Mouse (Mus musculus) forebrain, embryonic 15.5 days (tissue): ENCODE data around the gene Map1b. TPM values are rescaled to one million over a fixed set of nuclear protein-coding genes. Genes with fewer than 3 reads are reported as not detected.

Experiments used
- ATAC-seq: fragments of 200-750 bp; cut with Nextera tagmentation; replicated peaks from 2 replicates; pipeline ENCODE4 v1.8.0; 2017; ENCODE audit warnings: mild to moderate bottlenecking, moderate TSS enrichment, moderate library complexity
- H3K27ac ChIP-seq: fragments of 300-500 bp; sonication (generic); replicated peaks from 2 replicates; pipeline ENCODE4 v1.5.1; 2015; ENCODE audit warnings: mild to moderate bottlenecking, inconsistent platforms
- H3K27me3 ChIP-seq: fragments of 300-500 bp; sonication (generic); 2 replicates; pipeline ENCODE4 v1.6.1; 2015; ENCODE audit warnings: inconsistent platforms
- H3K36me3 ChIP-seq: fragments of 300-500 bp; sonication (generic); 2 replicates; pipeline ENCODE4 v1.6.1; 2015; ENCODE audit warnings: mild to moderate bottlenecking, inconsistent platforms
- H3K4me1 ChIP-seq: fragments of 300-500 bp; sonication (generic); 2 replicates; pipeline ENCODE4 v1.6.1; 2015; ENCODE audit warnings: inconsistent platforms
- H3K4me2 ChIP-seq: fragments of 300-500 bp; sonication (generic); replicated peaks from 2 replicates; pipeline ENCODE4 v1.6.1; 2015; ENCODE audit warnings: mild to moderate bottlenecking, inconsistent platforms
- H3K4me3 ChIP-seq: fragments of 300-500 bp; sonication (generic); 2 replicates; pipeline ENCODE4 v1.5.1; 2015; ENCODE audit warnings: mild to moderate bottlenecking, inconsistent platforms
- H3K9ac ChIP-seq: fragments of 300-500 bp; sonication (generic); replicated peaks from 2 replicates; pipeline ENCODE4 v1.6.1; 2015; ENCODE audit warnings: mild to moderate bottlenecking, inconsistent platforms
- H3K9me3 ChIP-seq: fragments of 300-500 bp; sonication (generic); 2 replicates; pipeline ENCODE4 v1.6.1; 2016; ENCODE audit warnings: inconsistent platforms
- whole genome bisulfite sequencing: fragments of 180-500 bp; shearing (Covaris S2); methylation state at CpG from one replicate; pipeline ENCODE4 v1.1.7; 2015; ENCODE audit warnings: mixed read lengths; 5-methylcytosine and 5-hydroxymethylcytosine counted together
- polyA plus RNA-seq: library from polyadenylated mRNA; unstranded; fragments of >200 nt; fragmentation: Nextera tagmentation; extraction: Ambion mirVana; gene quantifications from 2 replicates; pipeline ENCODE4 v1.2.1, GENCODE M21; 2015

Gene Map1b
- polyA plus RNA-seq, 1 experiment from 2014 or later: 1,899 TPM

DNA sequence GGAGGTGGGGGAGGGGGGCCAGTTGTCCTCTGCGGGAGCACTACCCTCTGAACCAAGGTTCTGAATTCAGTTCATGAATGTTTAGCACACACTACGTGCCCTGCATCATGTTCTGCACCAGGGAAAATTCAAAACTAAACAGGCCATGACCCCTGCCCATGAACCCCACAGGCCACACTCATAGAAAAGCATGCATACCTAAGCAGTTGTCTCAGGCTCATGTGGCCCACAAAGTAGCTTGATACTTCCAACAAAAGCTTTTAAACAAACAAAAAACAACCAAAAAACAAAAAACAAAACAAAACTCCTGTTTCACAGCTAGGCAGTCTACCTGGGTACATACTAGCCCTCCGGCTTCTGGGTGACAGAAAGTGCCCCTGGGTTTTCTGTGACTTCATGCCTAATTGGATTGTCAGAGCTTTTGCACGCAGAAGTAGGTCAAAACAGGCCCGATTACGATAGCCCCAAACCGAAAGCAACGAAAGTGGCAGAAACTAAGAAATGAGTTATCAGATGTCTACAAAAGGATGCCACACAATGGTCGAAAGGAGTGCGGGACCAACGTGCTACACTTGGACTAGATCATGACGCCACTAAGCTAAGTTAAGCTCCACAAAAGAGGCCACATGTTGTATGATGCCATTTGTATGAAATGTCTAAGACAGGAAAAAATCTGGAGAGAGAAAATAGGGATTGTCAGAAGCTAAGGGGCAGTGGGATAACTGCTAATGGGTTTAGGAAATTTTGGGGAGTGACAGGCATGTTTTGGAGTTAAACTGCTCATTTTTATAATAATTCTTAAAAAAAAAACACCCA is 73.7 kb downstream of the Map1b start:
- Histone ChIP-seq H3K4me3 (peak overlapping the region; percentile 30), H3K27me3 (no peaks in the 10 kb centered on the region), H3K36me3 (peaks cover 42% of the 10 kb centered on the region), H3K27ac (peak overlapping the region; percentile 92), H3K4me2 (peak overlapping the region; percentile 41), H3K4me1 (peaks cover 77% of the 10 kb centered on the region), H3K9ac (peak overlapping the region; percentile 46), H3K9me3 (no peaks in the 10 kb centered on the region)
- ATAC-seq: no peak
- WGBS: 8% methylated on average over 12 of the region's 12 CpGs

DNA sequence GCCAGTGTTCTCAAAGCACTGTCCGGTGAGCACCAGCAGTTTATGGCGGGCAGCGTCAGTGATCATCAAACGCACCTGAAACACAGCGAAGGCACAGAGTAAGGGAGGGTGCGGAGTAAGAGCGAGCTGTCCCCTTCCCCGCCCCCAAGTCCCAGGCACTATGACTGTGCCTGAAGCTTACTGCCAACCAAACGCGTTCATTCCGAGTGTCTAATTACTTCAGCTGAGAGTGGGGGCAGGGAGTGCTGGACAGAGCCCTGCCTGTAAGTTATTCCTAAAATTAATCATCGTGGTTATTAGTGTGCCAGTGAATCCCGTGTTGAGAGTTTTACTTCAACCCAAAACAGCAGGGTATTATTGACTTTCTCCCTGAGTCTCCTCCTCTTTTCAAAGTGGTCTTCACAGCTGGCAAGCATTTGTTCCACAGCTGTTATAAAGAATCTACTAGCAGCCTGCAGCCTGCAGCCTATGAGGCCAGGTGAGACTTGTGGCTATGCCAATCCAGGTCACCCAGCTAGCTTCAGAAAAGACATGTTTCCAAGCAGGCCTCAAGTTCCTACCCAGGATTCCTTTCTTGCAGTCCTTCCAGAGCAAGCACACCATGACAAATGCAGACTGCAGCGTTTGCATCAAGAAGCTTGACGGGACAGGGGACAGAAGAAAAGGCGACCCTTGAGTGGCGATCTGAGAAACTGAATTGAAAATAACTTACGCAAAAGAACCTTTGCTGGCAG is 74.5 kb downstream of the Map1b start:
- ATAC-seq: no peak
- H3K9me3 ChIP-seq: no peaks in the 10 kb centered on the region
- peaks cover 50% of the 10 kb centered on the region for H3K36me3 ChIP-seq
- WGBS: 22% methylated on average over 18 of the region's 18 CpGs
- no peaks in the 10 kb centered on the region for H3K27me3 ChIP-seq
- H3K4me1 ChIP-seq: peaks cover 69% of the 10 kb centered on the region
- peak overlapping the region; percentile 30 for H3K4me3 ChIP-seq
- H3K4me2 ChIP-seq: peak overlapping the region; percentile 41
- H3K9ac ChIP-seq: peak overlapping the region; percentile 26
- H3K27ac ChIP-seq: peak overlapping the region; percentile 92

DNA sequence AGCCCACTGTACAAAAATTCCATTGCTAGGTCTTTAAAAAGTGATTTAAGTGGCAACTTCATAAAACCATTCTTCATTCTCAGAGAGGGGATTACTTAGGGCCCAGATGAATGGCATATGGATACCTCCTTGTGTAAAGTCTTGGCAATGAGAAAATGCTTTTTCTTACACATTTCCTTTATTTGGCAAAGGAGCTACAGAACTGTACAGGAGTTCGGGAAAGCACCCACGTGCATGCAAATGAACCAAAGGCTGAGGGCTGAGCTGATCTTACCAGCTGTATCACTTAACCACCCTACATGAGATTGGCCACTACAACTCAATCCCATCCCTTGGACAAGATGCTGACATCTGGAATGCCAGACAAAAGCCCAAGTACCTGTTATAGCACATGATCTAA is 76.1 kb downstream of the Map1b start:
- ATAC-seq: no peak

DNA sequence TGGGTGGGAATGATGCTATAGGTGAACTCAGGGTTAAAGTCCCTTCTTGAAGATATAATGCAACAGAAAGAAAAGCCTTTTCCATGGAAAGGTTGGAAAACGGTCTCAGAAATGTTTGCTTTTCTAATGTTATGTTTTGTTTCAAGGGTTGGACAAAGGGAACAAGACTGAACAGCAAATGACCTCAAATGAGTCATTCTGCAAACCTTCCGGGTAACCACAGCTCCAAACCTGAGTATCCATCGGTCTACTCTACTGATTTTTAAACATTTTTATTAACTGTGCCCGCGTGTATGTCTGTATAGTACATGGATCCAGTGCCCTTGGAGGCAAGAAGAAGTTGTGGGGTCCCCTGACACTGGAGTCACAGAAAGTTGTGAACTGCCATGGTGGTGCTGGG is 77.0 kb downstream of the Map1b start:
- Histone ChIP-seq H3K4me2 (no peak overlapping the region), H3K27ac (no peak overlapping the region), H3K4me1 (peaks cover 44% of the 10 kb centered on the region), H3K36me3 (peaks cover 72% of the 10 kb centered on the region), H3K9me3 (no peaks in the 10 kb centered on the region), H3K9ac (no peak overlapping the region), H3K27me3 (no peaks in the 10 kb centered on the region), H3K4me3 (no peak overlapping the region)
- 95% methylated on average over 5 of the region's 5 CpGs for WGBS
- no peak for ATAC-seq

More for the DNA sequence above, 76.1 kb downstream of the Map1b start:
- 26% methylated on average over 2 of the region's 2 CpGs for WGBS
- Histone ChIP-seq H3K9me3 (no peaks in the 10 kb centered on the region), H3K36me3 (peaks cover 63% of the 10 kb centered on the region), H3K4me1 (peaks cover 53% of the 10 kb centered on the region), H3K27ac (peak overlapping the region; percentile 38; the same call in 1 of the 2 replicates), H3K4me2 (no peak overlapping the region), H3K4me3 (no peak overlapping the region), H3K9ac (no peak overlapping the region), H3K27me3 (no peaks in the 10 kb centered on the region)

DNA sequence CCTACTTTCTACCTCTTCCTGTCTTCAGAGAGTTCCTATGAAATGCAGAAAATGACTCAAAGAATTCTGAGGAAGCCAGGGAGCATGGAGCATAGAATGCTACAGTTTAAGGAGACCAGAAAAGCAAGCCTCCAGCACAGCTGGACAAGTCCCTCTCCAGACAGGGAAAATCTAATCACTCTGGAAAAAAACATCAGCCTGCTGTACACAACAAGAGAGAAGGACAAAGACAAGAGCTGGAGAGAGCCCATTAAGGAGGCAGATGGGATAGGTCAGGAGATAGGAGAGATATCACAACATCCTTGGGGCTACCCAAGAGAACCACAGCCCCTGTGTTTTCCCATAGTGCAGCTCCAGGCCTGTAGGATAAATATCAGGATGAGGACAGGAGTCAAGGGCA is 79.3 kb downstream of the Map1b start:
- no peak for ATAC-seq
- Histone ChIP-seq H3K4me2 (no peak overlapping the region), H3K27me3 (no peaks in the 10 kb centered on the region), H3K4me1 (peaks cover 21% of the 10 kb centered on the region), H3K27ac (no peak overlapping the region), H3K9ac (no peak overlapping the region), H3K9me3 (no peaks in the 10 kb centered on the region), H3K36me3 (peaks cover 94% of the 10 kb centered on the region), H3K4me3 (no peak overlapping the region)

DNA sequence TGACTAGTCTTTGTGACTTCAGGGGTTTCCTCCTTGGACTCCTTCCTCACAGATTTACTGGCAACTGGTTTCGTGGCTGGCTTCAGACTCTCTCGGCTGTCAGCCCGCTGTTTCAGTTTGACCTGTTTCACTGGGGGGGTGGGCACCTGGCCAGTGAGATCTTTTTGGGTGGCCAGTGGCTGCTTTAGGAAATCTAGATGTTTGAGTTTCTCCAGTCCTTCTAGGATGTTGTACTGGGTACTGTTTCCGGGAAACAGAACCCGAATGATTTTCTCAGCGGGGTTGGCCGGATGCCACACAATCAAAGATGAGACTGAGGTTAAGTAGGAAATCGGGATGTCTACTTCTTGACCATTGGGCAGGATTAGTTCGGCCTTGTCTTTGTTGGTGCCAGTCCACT is 81.8 kb downstream of the Map1b start:
- WGBS: 93% methylated on average over 9 of the region's 9 CpGs
- H3K9me3 ChIP-seq: no peaks in the 10 kb centered on the region
- H3K4me2 ChIP-seq: no peak overlapping the region
- H3K4me3 ChIP-seq: no peak overlapping the region
- peaks cover 94% of the 10 kb centered on the region for H3K36me3 ChIP-seq
- no peak overlapping the region for H3K27ac ChIP-seq
- no peaks in the 10 kb centered on the region for H3K27me3 ChIP-seq
- H3K4me1 ChIP-seq: no peaks in the 10 kb centered on the region
- no peak overlapping the region for H3K9ac ChIP-seq
- ATAC-seq: no peak

DNA sequence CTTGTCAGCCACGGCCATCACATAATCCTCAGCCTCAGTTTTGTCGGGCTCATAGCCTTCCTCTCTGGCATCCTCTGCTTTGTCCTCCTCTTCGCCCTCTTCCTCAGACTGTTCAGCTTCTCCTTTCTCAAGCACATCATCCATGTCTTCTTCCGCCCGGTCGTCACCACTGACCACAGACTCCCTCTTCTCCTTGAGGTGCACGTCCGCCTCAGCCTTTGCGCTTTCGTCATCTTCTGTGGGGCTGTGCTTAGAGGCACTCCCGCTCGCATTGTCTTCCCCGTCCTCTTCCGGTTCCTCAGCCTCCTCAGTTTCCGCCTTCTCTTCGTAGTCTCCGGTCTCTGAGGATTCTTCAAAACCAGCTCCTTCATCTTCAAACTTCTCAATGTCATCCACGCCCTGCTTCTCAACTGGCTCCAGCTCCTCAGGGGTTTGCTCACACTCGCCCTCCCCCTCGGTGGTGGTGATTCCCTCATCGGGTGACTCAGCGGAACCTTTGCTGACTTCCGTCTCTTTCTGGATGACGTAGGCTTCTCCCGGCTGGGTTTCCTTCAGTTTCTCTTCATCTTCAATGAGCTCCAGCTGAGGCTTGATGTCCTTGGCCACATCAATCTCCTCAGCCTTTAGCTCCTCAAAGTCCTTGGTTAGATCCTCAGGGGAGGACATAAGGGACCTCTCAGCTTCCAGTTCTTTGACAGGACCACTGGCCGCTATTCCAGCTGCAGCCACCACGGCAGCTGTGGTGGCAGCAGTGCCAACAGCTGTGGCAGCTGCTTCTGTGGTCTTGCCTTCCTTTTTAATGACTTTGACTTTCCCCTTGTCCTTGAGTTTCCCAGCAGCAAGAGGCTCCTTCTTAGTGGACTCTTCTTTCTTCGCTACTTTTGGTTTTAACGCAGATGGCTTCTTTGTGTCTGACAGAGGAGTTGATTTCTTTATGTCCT is 83.0 kb downstream of the Map1b start:
- ATAC-seq: no peak
- 96% methylated on average over 29 of the region's 29 CpGs for WGBS
- Histone ChIP-seq H3K9me3 (no peaks in the 10 kb centered on the region), H3K9ac (no peak overlapping the region), H3K36me3 (peaks cover 97% of the 10 kb centered on the region), H3K4me1 (no peaks in the 10 kb centered on the region), H3K27me3 (no peaks in the 10 kb centered on the region), H3K4me3 (no peak overlapping the region), H3K27ac (no peak overlapping the region), H3K4me2 (no peak overlapping the region)

DNA sequence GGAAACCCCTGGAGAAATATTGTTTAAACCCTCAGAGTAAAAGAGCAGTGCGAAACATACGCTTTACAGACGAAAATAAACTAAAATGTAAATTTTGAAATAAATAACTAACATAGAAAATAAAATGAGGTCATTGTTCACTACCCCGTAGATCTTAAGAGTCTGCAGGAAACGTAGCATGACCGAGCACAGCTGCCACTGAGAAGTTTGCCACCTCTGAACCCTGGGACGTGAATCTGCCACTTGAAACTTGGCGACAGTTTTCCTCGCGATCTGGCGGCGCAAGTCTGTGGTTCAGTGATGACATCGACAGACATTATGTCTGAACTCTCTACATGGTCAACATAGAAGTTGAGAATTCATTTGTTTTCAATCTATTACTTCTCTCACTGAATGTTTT is 92.8 kb downstream of the Map1b start:
- WGBS: 89% methylated on average over 13 of the region's 13 CpGs
- Histone ChIP-seq H3K4me1 (no peaks in the 10 kb centered on the region), H3K36me3 (peaks cover 72% of the 10 kb centered on the region), H3K4me3 (no peak overlapping the region), H3K27me3 (no peaks in the 10 kb centered on the region), H3K27ac (no peak overlapping the region), H3K9ac (no peak overlapping the region), H3K9me3 (no peaks in the 10 kb centered on the region), H3K4me2 (no peak overlapping the region)
- no peak for ATAC-seq

DNA sequence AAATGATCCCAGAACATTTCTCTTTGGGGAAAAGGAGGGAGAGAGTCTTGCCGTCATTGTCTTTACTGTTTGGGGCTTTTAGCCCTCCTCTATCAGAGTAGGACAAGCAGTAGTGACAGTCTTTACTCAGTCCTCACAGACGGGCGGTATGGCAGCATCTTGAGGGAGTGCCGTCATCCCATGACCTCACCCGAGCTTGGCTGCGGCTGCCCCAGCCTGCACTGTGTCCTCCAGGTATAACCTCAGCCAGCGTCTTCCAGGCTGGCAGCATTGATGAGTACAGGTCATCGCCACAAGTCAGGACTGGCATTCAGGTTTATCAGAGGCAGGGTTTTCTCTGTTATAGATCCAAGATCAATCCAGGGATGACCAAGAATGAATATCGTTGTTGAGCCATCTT is 99.7 kb downstream of the Map1b start:
- 77% methylated on average over 9 of the region's 9 CpGs for WGBS
- no peaks in the 10 kb centered on the region for H3K9me3 ChIP-seq
- H3K4me2 ChIP-seq: no peak overlapping the region
- H3K4me3 ChIP-seq: no peak overlapping the region
- no peaks in the 10 kb centered on the region for H3K27me3 ChIP-seq
- H3K36me3 ChIP-seq: peaks cover 17% of the 10 kb centered on the region
- ATAC-seq: no peak
- peaks cover 21% of the 10 kb centered on the region for H3K4me1 ChIP-seq
- no peak overlapping the region for H3K9ac ChIP-seq
- no peak overlapping the region for H3K27ac ChIP-seq

DNA sequence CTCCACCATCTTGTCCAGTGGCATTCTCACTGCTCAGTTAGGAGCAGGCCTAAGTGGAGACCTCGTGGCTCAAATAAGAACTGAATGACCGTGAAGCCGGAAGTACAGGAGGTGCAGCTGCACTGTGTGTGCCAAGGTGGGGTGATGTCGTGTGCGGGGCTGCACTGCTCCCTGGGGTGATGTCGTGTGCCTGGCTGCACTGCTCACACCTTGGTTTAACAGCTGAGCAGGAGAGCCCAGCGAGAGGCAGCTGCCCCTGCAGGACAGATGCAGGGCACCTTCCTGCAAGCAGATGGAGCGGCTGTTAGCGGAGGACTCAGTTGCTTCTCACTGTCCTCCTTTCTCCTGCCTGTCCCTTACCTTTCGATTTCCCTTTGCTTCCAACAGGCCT is 102.0 kb downstream of the Map1b start:
- 48% methylated on average over 10 of the region's 10 CpGs for WGBS
- H3K4me2 ChIP-seq: no peak overlapping the region
- ATAC-seq: no peak
- H3K4me1 ChIP-seq: peaks cover 21% of the 10 kb centered on the region
- peaks cover 14% of the 10 kb centered on the region; the same call in 1 of the 2 replicates for H3K36me3 ChIP-seq
- no peak overlapping the region for H3K4me3 ChIP-seq
- H3K27ac ChIP-seq: no peak overlapping the region
- no peaks in the 10 kb centered on the region for H3K27me3 ChIP-seq
- no peak overlapping the region for H3K9ac ChIP-seq
- H3K9me3 ChIP-seq: no peaks in the 10 kb centered on the region

DNA sequence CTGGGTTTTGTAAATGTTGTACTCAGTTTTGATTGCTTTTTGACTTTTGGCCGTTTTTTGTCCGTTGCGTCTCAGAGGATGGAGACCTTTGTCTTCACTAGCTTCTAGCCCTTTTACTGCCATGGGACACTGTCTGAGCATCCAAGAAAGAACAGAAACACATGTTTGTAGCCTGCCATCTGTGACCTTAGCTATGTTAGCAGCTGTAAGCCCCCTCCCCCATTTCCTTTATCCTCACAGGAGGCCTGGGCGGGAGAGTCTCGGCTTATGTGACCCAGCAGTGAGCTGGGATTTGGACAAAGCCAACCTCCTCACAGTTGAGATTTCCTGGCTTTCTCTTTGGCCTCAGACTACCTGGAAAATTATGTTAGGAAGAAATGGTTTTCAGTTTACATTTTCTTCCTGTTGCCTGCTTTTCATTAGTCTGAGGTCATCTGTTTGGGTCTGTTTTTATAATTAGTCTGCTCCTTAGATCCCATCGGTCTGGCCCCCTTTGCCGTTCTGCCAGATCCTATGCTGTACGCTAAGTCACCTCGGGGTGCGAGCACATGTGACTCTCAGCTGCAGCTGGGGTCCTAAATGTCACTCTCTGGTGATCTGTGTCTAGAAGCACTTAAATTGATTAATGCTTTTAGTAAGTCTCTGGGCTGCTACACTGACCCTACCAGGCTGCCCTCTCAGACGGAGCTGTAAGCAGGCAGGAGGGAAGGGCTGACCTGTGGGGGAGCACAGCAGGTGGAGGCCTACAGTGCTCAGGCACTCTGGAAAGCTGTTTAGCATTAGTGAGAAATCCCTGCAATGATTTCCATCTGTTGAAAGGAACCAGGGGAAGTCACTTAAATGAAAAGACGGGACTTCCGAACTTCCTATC is 102.6 kb downstream of the Map1b start:
- Histone ChIP-seq H3K36me3 (peaks cover 14% of the 10 kb centered on the region; the same call in 1 of the 2 replicates), H3K27me3 (no peaks in the 10 kb centered on the region), H3K4me3 (no peak overlapping the region), H3K4me2 (no peak overlapping the region), H3K4me1 (peaks cover 27% of the 10 kb centered on the region), H3K9ac (no peak overlapping the region), H3K9me3 (no peaks in the 10 kb centered on the region), H3K27ac (0 out of 2 replicates have a peak overlapping the region, but pooled peaks have one; percentile 27)
- no peak; the same call in 1 of the 2 replicates for ATAC-seq
- WGBS: 42% methylated on average over 13 of the region's 13 CpGs
